Mouse (Mus musculus) brain, embryonic 14.5 days (tissue): ENCODE results near the gene Gm14147.

Source experiments
- CTCF ChIP-seq: fragments of 200-500 bp; IDR thresholded peaks from 2 replicates; pipeline ENCODE4 v1.5.1; 2012; ENCODE audit warnings: inconsistent platforms, mild to moderate bottlenecking, moderate library complexity, borderline replicate concordance; ENCODE audit not compliant: insufficient read depth, insufficient read length; ENCODE audit errors: extremely low read depth
- POLR2A ChIP-seq: fragments of 200-500 bp; IDR thresholded peaks from 2 replicates; pipeline ENCODE4 v1.6.1; 2012; ENCODE audit warnings: mild to moderate bottlenecking, inconsistent platforms, borderline replicate concordance; ENCODE audit not compliant: poor library complexity, insufficient read depth, insufficient read length, severe bottlenecking; ENCODE audit errors: extremely low read depth

GRCm38 (mm10) chr2:151056637-151057036 lies 41.4 kb upstream of the Gm14147 start:
- TF ChIP-seq CTCF (no peak), POLR2A (no peak)
